Mouse (Mus musculus) lung, postnatal 14 days (tissue): ENCODE results near the gene Sobp.

ENCODE experiments used
- DNase-seq: peaks from one replicate; pipeline ENCODE4 v3.0.0; 2021

The Sobp gene

GRCm38 (mm10) chr10:43174326-43175155 lies at the start of gene Sobp, which contains the start of gene 9030612E09Rik:
Sobp (minus strand) TSS chr10:43174530.
9030612E09Rik (plus strand) TSS chr10:43174704.
- DNase-seq: peak; percentile 30

DNA sequence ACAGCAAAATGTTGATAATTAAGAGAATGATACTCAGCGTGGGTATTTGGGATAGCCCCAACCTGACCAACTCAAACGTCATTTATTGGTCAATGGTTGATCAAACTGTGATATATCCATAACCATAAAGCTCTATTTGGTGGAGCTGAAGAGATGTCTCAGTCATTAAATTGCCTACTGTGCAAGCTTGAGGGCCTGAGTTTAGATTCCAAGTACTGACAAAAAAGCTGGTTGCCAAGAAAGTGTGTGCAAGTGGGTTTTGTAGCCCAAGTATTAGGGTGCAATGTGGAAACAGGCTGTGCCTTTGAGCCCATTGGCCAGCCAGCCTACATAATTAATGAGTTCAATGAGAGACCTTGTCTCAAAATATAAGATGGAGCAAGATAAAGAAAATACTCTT lies 49.1 kb upstream of the Sobp start:
- no peak for DNase-seq

GRCm38 (mm10) chr10:43221659-43222058 lies 47.3 kb upstream of the Sobp start:
- no peak for DNase-seq

DNA sequence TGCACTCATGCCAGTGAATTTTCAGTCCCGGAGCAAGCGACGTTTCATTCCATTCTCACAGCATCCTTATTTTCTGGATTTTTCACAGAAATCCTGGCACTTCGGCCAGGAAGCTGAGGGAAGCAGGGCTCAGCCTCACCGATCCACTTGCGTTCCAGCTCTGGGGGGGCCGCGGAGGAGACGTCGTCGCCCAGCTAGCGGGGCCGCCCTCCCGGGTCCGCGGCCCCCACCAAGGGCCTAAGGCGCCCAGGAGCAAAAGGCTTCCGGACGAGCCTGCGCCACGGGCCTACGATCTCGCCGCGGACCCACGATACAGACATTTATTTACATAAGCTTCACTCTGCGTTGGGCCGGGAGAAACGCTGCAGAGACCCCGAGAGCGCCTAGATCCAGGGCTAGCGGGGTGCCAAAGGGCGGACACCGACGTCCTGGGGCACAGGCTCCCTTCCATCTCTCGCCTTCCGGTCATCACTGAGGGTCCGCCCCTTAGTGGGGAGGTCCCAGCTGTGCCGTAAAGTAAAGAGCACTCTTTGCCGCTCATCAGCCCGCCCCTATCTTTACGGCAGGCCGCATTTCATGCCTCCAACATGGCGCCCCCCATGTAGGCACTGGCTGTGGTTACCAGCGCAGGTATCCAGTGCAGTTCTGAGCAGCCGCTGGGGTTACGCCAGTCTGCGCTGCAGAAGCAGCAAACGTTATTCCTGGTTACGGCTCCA lies 46.7 kb upstream of the Sobp start, which contains the start of gene Pdss2:
Gene Pdss2, plus strand, starts transcription at position 577 of the 716 bp plus-strand sequence.
- peak; percentile 93 for DNase-seq

- no peak for DNase-seq
Measured at GRCm38 (mm10) chr10:43220479-43220878, 46.1 kb upstream of the Sobp start.

GRCm38 (mm10) chr10:43217361-43217900 lies 43.1 kb upstream of the Sobp start:
- DNase-seq: no peak

- DNase-seq: peak; percentile 38
Measured at GRCm38 (mm10) chr10:43211866-43212265, 37.5 kb upstream of the Sobp start.

- DNase-seq: no peak
Measured at GRCm38 (mm10) chr10:43203865-43204264, 29.5 kb upstream of the Sobp start.

- DNase-seq: no peak
Measured at GRCm38 (mm10) chr10:43200206-43200605, 25.9 kb upstream of the Sobp start.

- no peak for DNase-seq
Measured at GRCm38 (mm10) chr10:43180313-43180912, 6.1 kb upstream of the Sobp start.

- no peak for DNase-seq
Measured at GRCm38 (mm10) chr10:43175156-43175601, 849 bp upstream of the Sobp start.

GRCm38 (mm10) chr10:43173828-43174325 lies 453 bp downstream of the Sobp start:
- DNase-seq: no peak

DNA sequence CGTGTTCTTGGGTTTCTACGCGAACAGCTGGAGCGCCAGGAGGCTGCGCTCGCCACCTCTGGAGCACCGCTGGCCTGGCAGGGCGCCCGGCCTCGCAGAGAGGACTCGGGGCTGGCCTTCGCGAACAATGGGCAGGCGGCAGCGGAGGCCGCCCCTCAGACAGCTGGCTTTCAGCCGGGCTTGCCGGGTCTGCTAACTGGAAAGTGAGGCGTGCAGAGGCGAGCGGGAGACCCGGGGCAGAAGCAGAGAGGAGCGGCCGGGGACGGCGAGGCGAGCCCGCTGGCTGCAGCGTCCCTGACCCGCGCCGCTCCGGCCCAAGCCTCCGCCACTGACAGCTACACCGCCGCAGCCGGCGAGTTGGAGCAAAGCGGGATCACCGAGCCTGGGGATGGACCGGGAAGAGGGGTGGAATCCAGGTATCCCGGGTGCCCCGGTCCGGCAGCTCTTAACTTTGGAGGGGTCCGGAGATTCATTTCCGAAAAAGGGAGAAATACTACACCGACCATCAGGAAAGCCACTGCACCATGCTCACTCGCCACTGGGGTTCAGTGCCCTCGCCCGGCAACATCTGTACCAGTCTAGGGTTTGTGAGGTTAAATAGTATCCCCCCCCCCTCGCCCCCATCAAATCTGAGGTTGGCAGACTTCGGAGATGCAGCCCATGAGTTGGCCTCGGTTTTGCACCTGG lies 1.0 kb downstream of the Sobp start:
- DNase-seq: peak; percentile 64

DNA sequence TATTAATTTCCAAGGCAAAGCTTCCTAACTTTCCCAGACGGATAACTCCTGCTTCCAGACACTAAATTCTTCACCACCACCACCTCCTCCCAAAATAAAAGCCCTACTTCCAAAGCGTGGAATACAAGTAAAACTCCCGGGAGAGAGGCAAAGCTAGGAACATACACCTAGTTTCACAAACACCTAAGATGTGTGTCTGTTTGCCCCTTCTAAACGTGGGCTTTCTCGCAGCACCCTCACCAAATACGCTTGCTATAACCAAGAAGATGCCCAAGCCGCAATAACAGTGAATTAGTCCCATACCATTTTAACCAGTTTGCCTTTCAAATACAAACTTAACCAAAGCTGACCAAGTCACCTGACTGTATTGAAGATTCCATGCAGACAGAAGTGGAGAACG lies 1.8 kb downstream of the Sobp start:
- DNase-seq: no peak

- no peak for DNase-seq
Measured at GRCm38 (mm10) chr10:43172066-43172465, 2.3 kb downstream of the Sobp start.

DNA sequence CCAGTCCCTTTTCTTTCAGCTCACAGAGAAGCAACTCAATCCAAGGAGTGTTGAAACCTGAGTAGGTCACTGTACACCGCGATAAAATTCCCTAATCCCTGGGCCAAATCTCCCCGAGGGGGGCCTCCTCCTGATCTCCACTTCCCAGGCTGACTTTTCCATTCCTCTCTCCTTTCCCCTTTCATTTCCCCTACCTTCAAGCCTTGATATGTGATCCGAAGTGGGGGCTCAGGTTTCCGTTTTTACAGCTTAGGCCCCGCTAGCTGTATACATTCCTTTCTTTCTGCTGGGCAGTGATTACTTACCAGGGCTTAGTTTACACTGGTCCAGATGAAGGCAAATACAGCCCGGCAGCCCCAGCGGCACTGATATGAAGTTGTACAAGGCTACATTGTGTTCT lies 3.2 kb downstream of the Sobp start:
- no peak for DNase-seq

DNA sequence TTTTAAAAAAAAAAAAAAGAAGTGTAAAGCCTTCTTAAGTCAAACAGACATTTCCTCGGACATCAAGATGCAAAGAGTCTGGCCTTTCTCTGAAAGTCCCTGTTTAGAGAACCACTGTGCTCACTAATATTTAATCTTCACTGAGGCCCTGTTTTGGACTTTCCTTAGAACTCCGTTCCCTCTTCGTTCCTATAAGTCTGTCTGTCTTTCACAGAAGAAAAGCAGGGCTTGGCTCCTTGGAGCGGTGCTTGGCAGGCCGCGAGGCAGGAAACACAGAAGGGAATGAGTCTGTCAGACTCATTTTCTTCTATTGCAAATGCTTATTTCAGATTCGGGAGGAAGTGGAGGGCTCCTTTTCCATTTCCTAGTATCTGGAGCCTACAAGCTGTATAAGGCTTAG lies 5.5 kb downstream of the Sobp start:
- no peak for DNase-seq

DNA sequence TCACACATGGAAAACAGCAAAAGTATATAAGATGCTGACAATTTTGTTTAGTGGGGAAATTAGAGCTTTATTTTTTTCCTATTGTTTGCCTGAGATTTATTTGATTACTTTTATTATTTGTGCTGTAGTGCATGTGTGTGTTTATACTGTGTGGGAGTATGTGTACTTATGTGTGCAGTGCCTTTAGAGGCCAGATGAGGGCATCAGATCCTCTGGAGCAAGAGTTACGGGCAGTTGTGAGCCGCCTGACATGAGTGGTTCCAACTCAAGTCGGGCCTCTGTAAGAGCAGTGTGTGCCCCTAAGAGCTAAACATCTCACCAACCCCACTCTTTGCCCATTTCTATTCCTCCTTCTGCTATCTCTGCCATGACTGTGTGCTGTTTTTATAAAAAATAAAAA lies 7.5 kb downstream of the Sobp start:
- no peak for DNase-seq

DNA sequence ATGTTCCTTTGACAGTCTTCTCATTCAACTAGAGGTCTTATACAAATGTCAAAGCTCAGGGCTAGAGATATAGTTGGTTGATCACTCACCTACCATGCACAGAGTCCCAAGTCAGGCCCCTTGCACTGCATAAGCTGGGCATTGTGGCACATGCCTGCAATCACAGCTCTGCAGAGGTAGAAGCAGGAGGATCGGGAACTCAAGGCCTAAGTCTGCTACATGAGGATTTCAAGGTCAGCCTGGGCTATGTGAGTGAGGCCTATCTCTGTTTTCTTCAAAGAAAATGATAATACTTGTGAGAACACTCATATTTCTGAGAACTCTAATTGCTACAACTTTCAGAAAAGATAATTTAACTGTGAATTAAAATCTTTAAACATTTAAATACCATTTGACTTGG lies 8.2 kb downstream of the Sobp start:
- DNase-seq: no peak

DNA sequence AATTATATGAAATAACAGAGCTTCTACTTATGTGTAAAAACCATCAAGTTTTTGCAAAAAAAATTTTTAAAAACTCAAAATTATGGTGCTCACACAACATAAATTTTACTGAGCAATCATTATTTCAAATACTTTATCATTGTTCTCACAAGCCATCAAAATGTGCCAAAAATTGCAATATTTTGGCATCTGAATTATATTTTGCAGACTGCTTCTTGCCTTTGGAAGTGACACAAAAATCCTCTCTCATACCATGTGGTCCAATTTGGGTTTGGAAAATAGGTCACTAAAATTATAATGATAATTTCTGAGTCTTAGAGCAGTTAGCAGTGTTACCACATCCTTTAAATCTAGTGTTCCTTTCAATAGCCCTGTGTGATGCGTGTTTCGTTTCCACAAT lies 9.9 kb downstream of the Sobp start:
- DNase-seq: no peak

DNA sequence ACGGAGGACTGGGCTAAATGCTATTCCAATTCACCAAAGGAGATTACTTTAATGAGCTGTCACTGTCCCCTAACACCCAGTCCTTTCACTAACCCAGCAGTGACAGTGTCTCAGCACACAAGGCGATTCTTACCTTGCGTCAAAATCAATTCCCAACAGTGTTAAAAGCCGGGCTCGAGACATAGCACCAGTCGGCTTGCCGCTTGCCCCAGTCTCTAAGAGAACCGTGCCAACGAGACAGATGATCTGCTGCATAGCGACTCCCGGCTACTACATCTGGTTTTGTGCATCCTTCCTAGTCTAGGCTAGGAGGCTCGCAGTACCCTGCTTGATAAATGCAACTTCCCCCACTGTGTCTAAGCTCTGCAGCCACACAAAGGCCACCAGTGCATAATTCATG lies 12.0 kb downstream of the Sobp start:
- no peak for DNase-seq

GRCm38 (mm10) chr10:43159333-43159732 lies 15.0 kb downstream of the Sobp start:
- DNase-seq: no peak

- DNase-seq: no peak
Measured at GRCm38 (mm10) chr10:43158917-43159316, 15.4 kb downstream of the Sobp start.
